Mouse (Mus musculus): ENCODE results near the gene Klhl7. TPM values are rescaled to one million over a fixed set of nuclear protein-coding genes. Genes with fewer than 3 reads are reported as not detected.

Gene Klhl7
- total RNA-seq, 2 experiments from 2014 or later: 32.6 to 35.2 TPM

DNA sequence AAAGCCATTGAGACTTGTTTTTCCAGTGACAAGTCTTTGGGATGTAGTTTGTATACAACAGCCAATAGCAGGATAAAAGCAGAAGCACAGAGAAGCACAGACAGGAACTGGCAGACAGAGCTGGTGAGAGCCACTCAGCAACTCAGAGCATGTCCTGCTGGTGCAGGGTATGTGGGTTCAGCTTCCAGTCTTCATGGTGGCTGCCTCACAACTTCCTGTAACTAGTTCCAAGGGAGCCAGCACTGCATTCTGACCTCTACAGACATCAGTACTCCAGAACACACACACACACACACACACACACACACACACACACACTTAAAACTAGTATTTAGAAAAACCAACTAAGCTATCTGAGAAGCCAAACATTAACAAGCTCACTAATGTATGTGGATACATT lies 71.7 kb downstream of the Klhl7 start:
- DNase-seq: no peak

DNA sequence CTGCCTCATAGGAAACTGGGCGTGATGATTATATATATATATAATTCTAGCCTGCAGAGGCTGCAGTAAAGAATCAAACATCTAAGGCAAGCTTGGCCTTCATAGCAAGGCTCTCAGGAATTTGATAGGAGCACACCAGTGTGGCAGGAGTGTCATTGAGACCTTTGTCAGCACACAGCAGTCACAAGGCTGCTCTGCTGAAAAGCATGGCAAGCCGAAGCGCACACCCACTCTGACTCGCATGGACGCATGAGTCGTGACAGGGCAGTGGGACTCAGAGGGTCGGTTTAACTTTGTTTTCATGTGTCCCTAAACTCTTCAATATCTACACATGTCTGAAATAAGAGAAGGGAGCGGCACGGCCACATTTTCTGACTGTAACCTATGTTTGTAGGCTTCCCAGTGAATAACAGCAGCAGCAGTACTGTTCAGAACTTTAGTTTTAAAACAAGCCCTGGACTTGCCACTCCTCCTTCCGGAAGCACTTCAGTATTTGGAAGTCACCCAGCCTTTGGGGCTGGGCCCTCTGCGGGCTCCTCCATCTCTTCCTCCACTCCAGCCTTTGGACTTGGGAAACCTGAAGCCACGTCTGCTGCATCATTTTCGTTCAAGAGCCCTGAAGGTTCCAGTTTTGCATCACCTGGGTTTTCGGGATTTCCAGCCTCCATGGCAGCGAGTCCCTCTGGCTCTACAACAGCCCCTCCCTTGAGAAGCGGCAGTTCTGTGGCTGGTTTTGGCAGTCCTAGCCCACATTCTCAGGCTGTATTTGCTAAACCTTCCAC lies 81.3 kb downstream of the Klhl7 start:
- no peak for DNase-seq

DNA sequence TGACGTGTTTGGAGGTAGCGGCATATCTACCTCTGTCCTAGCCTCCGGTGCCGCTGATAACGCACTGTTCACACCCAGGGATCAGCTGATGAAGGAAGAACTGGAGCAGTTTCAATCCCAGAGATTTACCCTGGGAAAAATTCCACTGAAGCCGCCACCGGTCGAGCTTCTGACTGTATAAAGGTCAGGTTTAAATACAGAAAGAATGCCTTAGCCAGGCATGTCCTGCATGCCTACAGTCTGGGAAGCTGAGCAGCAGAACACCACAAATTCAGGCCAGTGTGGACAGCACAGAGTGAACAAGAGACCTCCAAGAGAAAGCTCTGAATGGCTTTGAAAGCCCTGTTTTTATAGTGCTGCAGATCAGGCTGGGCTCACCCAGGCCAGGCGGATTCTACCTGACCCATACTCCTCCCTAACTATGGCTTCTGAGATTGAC lies 81.9 kb downstream of the Klhl7 start:
- no peak for DNase-seq

DNA sequence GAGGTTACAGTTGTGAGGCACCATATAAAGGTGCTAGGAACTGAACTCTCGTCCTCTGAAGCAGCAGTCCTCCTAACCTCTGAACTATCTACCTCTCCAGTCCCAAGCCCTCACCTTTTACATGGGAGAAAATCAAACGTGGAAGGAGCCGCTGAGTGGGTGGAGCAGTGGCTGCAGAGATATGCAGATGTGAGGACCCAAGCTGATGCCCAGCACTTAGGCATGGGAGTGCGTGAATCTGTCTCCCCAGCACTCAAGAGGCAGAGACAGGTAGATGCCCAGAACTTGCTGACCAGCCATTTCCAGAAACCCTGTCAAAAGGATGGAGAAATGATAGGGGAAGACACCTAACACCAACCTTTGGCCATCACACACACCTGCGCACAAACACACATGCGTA lies 82.7 kb downstream of the Klhl7 start:
- no peak for DNase-seq

- DNase-seq: no peak
Measured at GRCm38 (mm10) chr5:24184011-24184410, 83.6 kb downstream of the Klhl7 start.

DNA sequence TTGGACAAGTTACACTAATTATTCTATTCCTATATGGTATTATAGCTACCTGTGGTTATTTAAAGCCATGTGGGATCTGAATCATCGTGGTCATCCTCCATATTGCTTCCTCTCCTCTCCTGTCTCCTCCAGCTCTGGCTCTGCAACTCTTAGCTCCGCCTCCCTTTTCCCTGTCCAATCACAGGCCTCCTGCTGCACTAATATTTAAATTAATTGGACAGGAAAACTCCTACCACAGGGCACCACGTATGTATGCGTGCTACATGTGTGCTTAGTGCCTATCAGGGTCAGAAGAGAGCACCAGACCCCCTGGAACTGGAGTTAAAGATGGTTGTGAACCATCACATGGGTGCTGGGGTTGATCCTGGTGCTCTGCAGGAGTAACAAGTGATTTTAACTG lies 88.1 kb downstream of the Klhl7 start:
- no peak for DNase-seq

GRCm38 (mm10) chr5:24191821-24192220 lies 91.4 kb downstream of the Klhl7 start:
- DNase-seq: no peak

DNA sequence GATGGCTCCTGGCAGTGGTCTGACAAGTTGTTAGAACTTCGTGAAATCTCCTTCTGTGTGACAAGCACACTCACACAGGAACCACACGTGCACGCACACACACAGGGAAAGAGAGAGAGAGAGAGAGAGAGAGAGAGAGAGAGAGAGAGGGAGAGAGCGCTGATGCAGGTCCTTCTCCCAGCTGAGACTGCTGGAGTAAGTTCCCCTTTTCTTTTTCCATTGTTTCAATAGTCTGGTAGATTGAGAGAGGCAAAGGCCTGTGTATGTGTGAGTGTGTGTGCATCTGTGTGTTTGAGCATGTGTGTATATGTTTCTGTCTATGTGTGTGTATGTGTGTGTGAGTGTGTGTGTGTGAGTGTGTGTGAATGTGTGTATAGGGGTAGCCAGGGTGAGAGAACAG lies 100.6 kb downstream of the Klhl7 start:
- DNase-seq: no peak

DNA sequence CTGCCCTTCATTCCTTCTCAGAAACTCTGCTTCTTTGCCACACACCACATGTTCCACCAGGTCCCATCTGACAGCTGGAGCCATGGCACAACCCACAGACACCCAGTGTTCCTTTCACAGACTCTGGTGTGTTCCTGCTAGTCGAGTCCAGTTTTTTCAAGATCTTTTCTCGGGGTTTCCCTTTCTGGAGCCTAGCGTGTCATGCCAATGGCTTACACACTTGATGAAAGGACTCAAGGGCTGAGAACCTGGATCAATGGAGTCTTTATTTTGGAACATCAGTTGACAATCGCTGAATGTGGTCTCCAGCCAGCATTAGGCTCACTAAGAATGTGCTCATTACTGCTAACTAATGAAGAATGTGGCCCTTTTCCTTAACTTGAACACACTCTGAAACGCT lies 102.1 kb downstream of the Klhl7 start:
- no peak for DNase-seq

GRCm38 (mm10) chr5:24203266-24203665 lies 102.9 kb downstream of the Klhl7 start:
- DNase-seq: no peak

GRCm38 (mm10) chr5:24207965-24208364 lies 107.6 kb downstream of the Klhl7 start:
- DNase-seq: no peak

DNA sequence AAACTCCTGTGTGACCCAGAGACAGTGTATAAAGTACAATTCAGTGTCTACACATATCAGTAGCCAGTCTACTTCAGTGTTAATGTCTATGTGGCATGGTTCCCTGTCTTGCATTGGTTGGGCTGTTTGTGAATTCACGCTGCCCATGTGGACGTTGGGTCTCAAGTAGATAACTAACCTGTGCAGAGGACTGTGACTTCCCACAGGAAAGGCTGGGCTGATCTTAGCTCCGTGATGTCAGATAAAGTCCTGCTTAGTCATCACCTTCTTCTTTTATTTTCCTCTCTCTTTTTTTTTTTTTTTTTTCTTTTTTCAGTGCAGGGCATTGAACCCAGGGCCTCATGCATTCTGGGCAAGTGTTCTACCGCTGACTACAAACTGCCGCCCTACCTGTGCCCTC lies 108.1 kb downstream of the Klhl7 start:
- DNase-seq: no peak

Other genes starting within 250 kb of the Klhl7 start
- gene Fam126a, start 69.9 kb upstream of the Klhl7 start, total RNA-seq (2021): 1 to 10 TPM; 7.1 to 8.1 TPM
- 1 to 10 TPM; 5.0 TPM for gene Nupl2, start 64.4 kb downstream of the Klhl7 start, total RNA-seq (2021)